Mouse (Mus musculus) limb, embryonic 12.5 days (tissue): ENCODE measurements around the gene Pip5k1b. TPM values are rescaled to one million over a fixed set of nuclear protein-coding genes. Genes with fewer than 3 reads are reported as not detected.

Experiments
- ATAC-seq: fragments of 200-750 bp; cut with Nextera tagmentation; 2 replicates; pipeline ENCODE4 v1.8.0; 2017; ENCODE audit warnings: low read depth, moderate TSS enrichment; ENCODE audit not compliant: insufficient number of reproducible peaks, insufficient read depth, low FRiP score, low TSS enrichment
- H3K27ac ChIP-seq: fragments of 300-500 bp; sonication (generic); 2 replicates; pipeline ENCODE4 v1.5.1; 2016; ENCODE audit warnings: mild to moderate bottlenecking, moderate library complexity
- H3K27me3 ChIP-seq: fragments of 300-500 bp; sonication (generic); 2 replicates; pipeline ENCODE4 v1.6.1; 2016; ENCODE audit warnings: mild to moderate bottlenecking, moderate library complexity
- H3K36me3 ChIP-seq: fragments of 300-500 bp; sonication (generic); 2 replicates; pipeline ENCODE4 v1.6.1; 2016; ENCODE audit warnings: mild to moderate bottlenecking, moderate library complexity
- H3K4me1 ChIP-seq: fragments of 300-500 bp; sonication (generic); replicated peaks from 2 replicates; pipeline ENCODE4 v1.6.1; 2016
- H3K4me2 ChIP-seq: fragments of 300-500 bp; sonication (generic); 2 replicates; pipeline ENCODE4 v1.6.1; 2016; ENCODE audit warnings: mild to moderate bottlenecking, moderate library complexity
- H3K4me3 ChIP-seq: fragments of 300-500 bp; sonication (generic); replicated peaks from 2 replicates; pipeline ENCODE4 v1.5.1; 2016; ENCODE audit warnings: mild to moderate bottlenecking
- H3K9ac ChIP-seq: fragments of 300-500 bp; sonication (generic); replicated peaks from 2 replicates; pipeline ENCODE4 v1.6.1; 2016; ENCODE audit warnings: mild to moderate bottlenecking, moderate library complexity
- H3K9me3 ChIP-seq: fragments of 300-500 bp; sonication (generic); 2 replicates; pipeline ENCODE4 v1.6.1; 2016; ENCODE audit warnings: mild to moderate bottlenecking, moderate library complexity
- WGBS: fragments of 180-500 bp; shearing (Covaris S2); methylation state at CpG from one replicate; pipeline ENCODE4 v1.1.7; 2016; 5-methylcytosine and 5-hydroxymethylcytosine counted together
- polyA plus RNA-seq: library from polyadenylated mRNA; unstranded; fragments of >200 nt; fragmentation: Nextera tagmentation; extraction: Ambion mirVana; gene quantifications from 2 replicates; pipeline ENCODE4 v1.2.1, GENCODE M21; 2016

The Pip5k1b gene
- polyA plus RNA-seq, 1 experiment from 2014 or later, result 0.56 TPM

GRCm38 (mm10) chr19:24528129-24528730 lies 27.4 kb downstream of the Pip5k1b start:
- H3K4me2 ChIP-seq, result no peak overlapping the region
- no peak for ATAC-seq
- H3K4me3 ChIP-seq, result no peak overlapping the region
- WGBS, result 83% methylated on average over 4 of the region's 4 CpGs
- no peak overlapping the region for H3K9ac ChIP-seq
- no peaks in the 10 kb centered on the region for H3K4me1 ChIP-seq
- no peak overlapping the region for H3K27ac ChIP-seq
- no peaks in the 10 kb centered on the region for H3K27me3 ChIP-seq
- no peaks in the 10 kb centered on the region for H3K9me3 ChIP-seq
- no peaks in the 10 kb centered on the region for H3K36me3 ChIP-seq

DNA sequence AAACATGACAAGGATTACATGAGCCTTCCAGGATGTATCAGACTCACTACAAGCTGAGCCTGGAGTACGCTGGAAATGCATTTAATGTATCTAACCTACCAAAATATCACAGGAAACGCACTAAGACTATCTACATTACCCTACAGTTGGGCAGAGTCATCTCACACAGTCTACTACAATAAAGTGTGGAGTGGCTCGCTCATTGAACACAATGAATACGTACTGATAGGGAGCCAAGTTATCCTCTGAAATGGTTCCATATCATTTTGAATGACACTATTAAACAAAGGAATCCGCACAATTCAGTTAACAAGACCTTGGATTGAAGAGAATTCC lies 28.1 kb downstream of the Pip5k1b start:
- no peaks in the 10 kb centered on the region for H3K27me3 ChIP-seq
- no peak overlapping the region for H3K4me2 ChIP-seq
- WGBS, result 90% methylated on average over 5 of the region's 5 CpGs
- no peak for ATAC-seq
- no peaks in the 10 kb centered on the region for H3K4me1 ChIP-seq
- H3K9ac ChIP-seq, result no peak overlapping the region
- H3K36me3 ChIP-seq, result no peaks in the 10 kb centered on the region
- H3K9me3 ChIP-seq, result no peaks in the 10 kb centered on the region
- H3K4me3 ChIP-seq, result no peak overlapping the region
- no peak overlapping the region for H3K27ac ChIP-seq

- no peak for ATAC-seq
- H3K27ac ChIP-seq, result no peak overlapping the region
- no peak overlapping the region for H3K4me3 ChIP-seq
- H3K9ac ChIP-seq, result no peak overlapping the region
- no peaks in the 10 kb centered on the region for H3K9me3 ChIP-seq
- 81% methylated on average over 15 of the region's 15 CpGs for WGBS
- H3K4me1 ChIP-seq, result no peaks in the 10 kb centered on the region
- no peaks in the 10 kb centered on the region for H3K36me3 ChIP-seq
- no peaks in the 10 kb centered on the region for H3K27me3 ChIP-seq
- H3K4me2 ChIP-seq, result no peak overlapping the region
Measured at GRCm38 (mm10) chr19:24526731-24527612, 28.7 kb downstream of the Pip5k1b start.

DNA sequence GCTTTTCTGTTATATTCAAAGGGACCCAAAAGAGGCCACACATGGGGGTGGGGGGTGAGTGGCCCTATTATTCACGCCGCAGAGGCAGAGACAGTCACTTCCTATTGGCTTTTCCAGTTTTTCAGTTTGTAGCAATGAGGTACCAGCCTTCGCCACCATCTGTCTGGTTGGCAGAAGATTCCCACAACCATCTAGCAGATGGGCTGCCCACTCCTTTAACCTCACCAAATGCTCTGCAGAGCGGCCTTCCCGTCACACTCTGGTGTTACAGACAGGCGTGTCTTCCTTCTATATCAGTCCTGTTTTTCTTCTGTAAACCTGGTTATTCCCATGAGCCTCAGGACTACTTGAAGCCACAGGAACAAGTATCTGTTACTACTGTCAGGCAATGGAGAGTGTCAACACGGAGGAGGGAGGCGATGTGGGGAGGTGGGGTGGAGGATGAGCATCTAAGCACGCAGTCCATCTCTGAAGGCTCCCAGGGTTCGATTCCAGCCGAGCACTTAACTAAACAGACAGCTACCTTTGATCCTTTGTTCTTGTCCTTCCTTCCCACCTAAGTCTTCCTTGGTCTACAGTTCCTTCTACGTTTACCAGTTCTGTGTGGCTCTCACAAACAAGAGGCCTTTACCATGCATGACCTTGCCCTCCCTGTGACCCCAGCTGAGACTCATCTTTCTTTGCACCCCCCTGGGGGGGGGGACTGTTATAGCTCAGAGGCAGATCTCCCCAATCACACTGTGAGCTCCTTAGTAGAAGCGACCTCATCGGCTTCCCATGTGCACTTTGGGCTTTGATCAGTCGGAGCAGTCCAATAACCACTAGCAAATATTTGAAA lies 32.0 kb downstream of the Pip5k1b start:
- Histone ChIP-seq H3K36me3 (no peaks in the 10 kb centered on the region), H3K27me3 (no peaks in the 10 kb centered on the region), H3K9me3 (no peaks in the 10 kb centered on the region), H3K4me1 (no peaks in the 10 kb centered on the region), H3K9ac (no peak overlapping the region), H3K27ac (no peak overlapping the region), H3K4me2 (no peak overlapping the region), H3K4me3 (no peak overlapping the region)
- 74% methylated on average over 15 of the region's 15 CpGs for WGBS
- ATAC-seq, result no peak

DNA sequence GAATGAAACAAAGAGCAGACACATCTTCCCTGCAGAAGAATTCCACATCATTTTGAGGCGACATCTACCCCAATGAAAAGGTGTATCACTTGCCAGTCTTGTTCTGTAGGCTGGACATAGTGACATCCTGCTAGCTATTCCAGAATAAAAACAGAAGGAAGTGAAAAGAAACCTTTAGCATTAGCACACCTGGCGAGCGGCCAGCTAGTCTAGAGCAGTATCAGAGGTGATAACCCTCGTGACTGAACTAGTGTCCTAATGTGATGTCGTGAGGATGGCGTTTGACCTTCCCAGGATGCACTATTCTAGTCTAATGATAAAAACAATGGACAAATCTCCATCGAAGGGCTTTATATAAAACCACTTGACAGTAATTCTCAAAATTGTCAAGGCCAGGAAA lies 33.7 kb downstream of the Pip5k1b start:
- WGBS, result 86% methylated on average over 7 of the region's 7 CpGs
- no peaks in the 10 kb centered on the region for H3K9me3 ChIP-seq
- ATAC-seq, result no peak
- no peaks in the 10 kb centered on the region for H3K4me1 ChIP-seq
- no peak overlapping the region for H3K27ac ChIP-seq
- H3K27me3 ChIP-seq, result no peaks in the 10 kb centered on the region
- no peak overlapping the region for H3K9ac ChIP-seq
- H3K4me3 ChIP-seq, result no peak overlapping the region
- no peaks in the 10 kb centered on the region for H3K36me3 ChIP-seq
- no peak overlapping the region for H3K4me2 ChIP-seq

GRCm38 (mm10) chr19:24521146-24521545 lies 34.5 kb downstream of the Pip5k1b start:
- Histone ChIP-seq H3K9ac (no peak overlapping the region), H3K9me3 (no peaks in the 10 kb centered on the region), H3K36me3 (no peaks in the 10 kb centered on the region), H3K27me3 (no peaks in the 10 kb centered on the region), H3K27ac (no peak overlapping the region), H3K4me1 (no peaks in the 10 kb centered on the region), H3K4me2 (no peak overlapping the region), H3K4me3 (no peak overlapping the region)
- 75% methylated on average over 9 of the region's 9 CpGs for WGBS
- ATAC-seq, result no peak

DNA sequence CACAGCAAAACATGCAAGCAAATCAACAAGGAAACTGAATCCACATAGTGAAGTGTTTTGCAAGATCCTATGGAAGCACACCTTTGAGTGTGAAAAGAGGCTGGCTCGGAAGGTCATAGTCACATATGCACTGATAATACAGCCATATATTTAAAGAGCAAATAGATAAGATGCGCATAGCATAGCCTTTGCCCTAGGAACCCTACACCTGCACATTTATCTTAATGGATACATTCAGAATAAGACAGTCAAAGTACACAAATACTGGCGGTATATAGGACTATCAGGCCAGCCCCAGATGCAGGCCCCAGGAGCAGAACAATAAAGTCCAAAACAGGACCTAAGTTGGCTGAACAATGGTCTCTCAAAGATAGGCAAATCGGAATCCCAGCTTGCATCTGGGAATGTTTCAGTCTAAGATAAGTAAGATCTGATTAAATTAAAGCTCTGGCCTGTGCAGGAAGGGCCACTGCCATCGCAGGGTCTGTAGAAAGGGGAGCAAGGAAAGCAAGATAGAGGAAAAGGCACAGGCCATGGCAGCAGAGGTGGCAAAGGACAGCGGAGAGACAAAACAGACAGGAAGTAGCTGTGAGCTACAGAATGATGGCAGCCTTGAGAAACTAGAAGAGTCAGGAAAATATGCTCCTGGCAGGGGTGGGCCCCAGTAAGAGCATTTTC lies 35.8 kb downstream of the Pip5k1b start:
- no peak overlapping the region for H3K9ac ChIP-seq
- no peaks in the 10 kb centered on the region for H3K9me3 ChIP-seq
- H3K4me3 ChIP-seq, result no peak overlapping the region
- no peak for ATAC-seq
- no peaks in the 10 kb centered on the region for H3K4me1 ChIP-seq
- 90% methylated on average over 6 of the region's 6 CpGs for WGBS
- no peaks in the 10 kb centered on the region for H3K36me3 ChIP-seq
- H3K27ac ChIP-seq, result no peak overlapping the region
- no peak overlapping the region for H3K4me2 ChIP-seq
- H3K27me3 ChIP-seq, result no peaks in the 10 kb centered on the region

- Histone ChIP-seq H3K36me3 (no peaks in the 10 kb centered on the region), H3K9me3 (no peaks in the 10 kb centered on the region), H3K4me2 (no peak overlapping the region), H3K9ac (no peak overlapping the region), H3K27ac (no peak overlapping the region), H3K4me1 (no peaks in the 10 kb centered on the region), H3K4me3 (no peak overlapping the region), H3K27me3 (no peaks in the 10 kb centered on the region)
- no peak for ATAC-seq
Measured at GRCm38 (mm10) chr19:24518384-24518783, 37.3 kb downstream of the Pip5k1b start.

- H3K9ac ChIP-seq, result no peak overlapping the region
- no peaks in the 10 kb centered on the region for H3K9me3 ChIP-seq
- WGBS, result 87% methylated on average over 7 of the region's 7 CpGs
- H3K27me3 ChIP-seq, result no peaks in the 10 kb centered on the region
- H3K4me3 ChIP-seq, result no peak overlapping the region
- no peak for ATAC-seq
- H3K4me1 ChIP-seq, result no peaks in the 10 kb centered on the region
- H3K27ac ChIP-seq, result no peak overlapping the region
- no peaks in the 10 kb centered on the region for H3K36me3 ChIP-seq
- H3K4me2 ChIP-seq, result no peak overlapping the region
Measured at GRCm38 (mm10) chr19:24517057-24517456, 38.6 kb downstream of the Pip5k1b start.

DNA sequence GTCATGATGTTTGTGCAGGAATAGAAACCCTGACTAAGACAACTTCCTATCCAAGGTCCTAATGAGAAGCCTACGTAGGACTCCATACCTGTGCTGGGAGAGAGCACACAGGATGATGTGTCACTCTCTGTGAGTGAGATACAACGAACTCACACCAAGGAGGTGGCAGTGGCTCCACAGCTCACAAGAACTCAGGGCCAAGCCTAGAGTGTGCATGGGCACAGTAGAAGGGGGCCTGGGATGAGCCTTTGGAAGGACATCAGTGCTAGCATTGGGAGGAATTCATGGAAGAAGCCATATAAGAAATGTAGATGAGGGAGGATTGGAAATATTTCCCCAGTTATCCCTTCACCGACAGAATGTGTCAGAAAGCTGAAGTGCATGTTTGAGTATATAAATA lies 39.7 kb downstream of the Pip5k1b start:
- Histone ChIP-seq H3K27ac (no peak overlapping the region), H3K4me3 (no peak overlapping the region), H3K36me3 (no peaks in the 10 kb centered on the region), H3K9ac (no peak overlapping the region), H3K27me3 (no peaks in the 10 kb centered on the region), H3K9me3 (no peaks in the 10 kb centered on the region), H3K4me2 (no peak overlapping the region), H3K4me1 (no peaks in the 10 kb centered on the region)
- no peak for ATAC-seq
- 88% methylated on average over 3 of the region's 3 CpGs for WGBS
